Mouse (Mus musculus): ENCODE measurements around the gene Pdp2. TPM values are rescaled to one million over a fixed set of nuclear protein-coding genes. Genes with fewer than 3 reads are reported as not detected.

The Pdp2 gene
- polyA plus RNA-seq, 1 experiment = 2.5 TPM

DNA sequence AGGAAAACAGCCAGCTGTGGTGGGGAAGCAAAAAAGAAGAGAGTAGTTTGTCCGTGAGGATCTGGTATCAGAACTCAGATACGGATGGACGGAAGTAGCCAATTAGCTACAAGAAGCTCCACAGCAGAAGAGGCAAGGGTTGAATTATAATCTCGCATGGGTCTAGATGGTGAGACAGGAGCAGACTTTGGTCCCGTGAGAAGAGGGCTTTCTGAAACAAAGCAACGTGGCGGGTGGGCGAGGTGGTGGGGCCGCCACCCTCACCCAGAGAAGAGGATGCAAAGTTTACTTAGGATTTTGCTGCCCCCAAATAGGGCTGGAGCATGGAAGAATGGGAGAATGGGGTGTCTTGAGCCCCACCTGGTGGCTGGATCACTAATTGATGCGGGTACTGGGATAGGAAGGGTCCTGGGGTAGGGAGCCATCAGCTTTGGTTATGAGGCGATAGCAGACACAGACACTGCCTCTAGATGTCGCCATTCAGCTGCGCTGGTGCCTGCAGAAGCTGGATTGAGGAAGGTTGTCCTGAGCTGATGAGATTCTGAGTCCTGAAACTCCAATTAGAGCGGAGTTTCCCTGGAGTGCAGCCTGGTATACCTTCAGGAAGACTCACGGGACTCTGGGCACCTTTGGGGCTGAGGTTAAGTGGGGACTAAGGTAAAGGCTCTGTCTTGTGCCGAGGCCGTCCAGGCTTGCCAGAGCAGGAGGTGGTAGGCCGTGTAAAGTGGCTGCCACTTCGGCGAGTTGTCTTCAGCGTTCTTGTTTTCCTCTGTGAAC lies 11.4 kb downstream of the Pdp2 start:
- WGBS = 29% methylated on average over 21 of the region's 21 CpGs
- Histone ChIP-seq H3K27ac (ENCODE audit: control insufficient read depth, insufficient read depth, low read depth, low read length, poor library complexity) (no peak overlapping the region), H3K4me1 (ENCODE audit: control insufficient read depth, insufficient read depth, low read length) (no peaks in the 10 kb centered on the region), H3K4me3 (replicated peaks; ENCODE audit: control insufficient read depth, low read depth, low read length) (no peak overlapping the region)
- TF ChIP-seq POLR2A (IDR thresholded peaks at IDR 0.05; ENCODE audit: borderline replicate concordance, control insufficient read depth, low read depth, low read length) (no peak), CTCF (IDR thresholded peaks at IDR 0.05; ENCODE audit: control insufficient read depth, insufficient read depth, low read length) (peak; percentile 94)

DNA sequence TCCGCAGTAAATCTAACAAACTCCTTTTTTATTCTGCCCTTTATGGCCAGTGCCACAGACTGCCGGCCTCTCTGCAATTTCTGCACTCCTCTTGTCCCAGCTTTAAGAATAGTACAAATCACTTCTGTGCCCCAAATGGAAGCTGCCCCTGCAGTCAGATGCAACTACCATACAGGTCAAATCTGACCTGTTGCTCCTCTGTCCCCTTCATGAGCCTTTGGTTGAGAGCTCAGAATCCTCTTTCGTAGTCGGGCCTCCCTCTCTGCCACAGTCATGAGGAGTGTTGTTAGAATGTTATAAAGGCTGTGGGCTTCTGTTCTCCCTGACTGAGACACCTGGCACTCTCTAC lies 12.0 kb downstream of the Pdp2 start:
- no peak overlapping the region for H3K27ac ChIP-seq (ENCODE audit: control insufficient read depth, insufficient read depth, low read depth, low read length, poor library complexity)
- H3K4me1 ChIP-seq (ENCODE audit: control insufficient read depth, insufficient read depth, low read length) = no peaks in the 10 kb centered on the region
- H3K4me3 ChIP-seq (replicated peaks; ENCODE audit: control insufficient read depth, low read depth, low read length) = no peak overlapping the region
- TF ChIP-seq CTCF (IDR thresholded peaks at IDR 0.05; ENCODE audit: control insufficient read depth, insufficient read depth, low read length) (no peak), POLR2A (IDR thresholded peaks at IDR 0.05; ENCODE audit: borderline replicate concordance, control insufficient read depth, low read depth, low read length) (no peak)
- 79% methylated on average over 4 of the region's 4 CpGs for WGBS

DNA sequence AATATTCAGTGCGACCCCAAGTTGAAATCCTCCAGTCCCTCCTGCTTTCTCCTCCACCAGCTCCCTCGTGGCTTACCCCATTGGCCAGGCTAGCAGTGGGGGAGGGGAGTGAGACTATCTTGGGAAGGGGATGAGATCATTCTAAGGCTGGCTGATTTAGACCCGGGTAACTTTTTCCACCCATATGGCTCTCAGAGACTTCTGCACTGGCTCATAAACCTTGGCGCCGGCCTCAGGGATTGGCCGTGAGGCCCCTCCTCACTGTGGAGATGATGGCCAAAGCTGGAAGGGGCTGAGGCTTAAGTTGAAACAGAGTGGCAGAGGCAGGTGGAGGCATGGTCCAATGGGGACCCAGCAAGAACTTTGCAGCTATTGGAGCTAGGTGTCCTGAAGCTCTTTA lies 15.1 kb downstream of the Pdp2 start:
- H3K27ac ChIP-seq (ENCODE audit: control insufficient read depth, insufficient read depth, low read depth, low read length, poor library complexity) = no peak overlapping the region
- TF ChIP-seq POLR2A (IDR thresholded peaks at IDR 0.05; ENCODE audit: borderline replicate concordance, control insufficient read depth, low read depth, low read length) (no peak), CTCF (IDR thresholded peaks at IDR 0.05; ENCODE audit: control insufficient read depth, insufficient read depth, low read length) (no peak)
- H3K4me3 ChIP-seq (replicated peaks; ENCODE audit: control insufficient read depth, low read depth, low read length) = no peak overlapping the region
- H3K4me1 ChIP-seq (ENCODE audit: control insufficient read depth, insufficient read depth, low read length) = no peaks in the 10 kb centered on the region
- WGBS = 54% methylated on average over 6 of the region's 6 CpGs

DNA sequence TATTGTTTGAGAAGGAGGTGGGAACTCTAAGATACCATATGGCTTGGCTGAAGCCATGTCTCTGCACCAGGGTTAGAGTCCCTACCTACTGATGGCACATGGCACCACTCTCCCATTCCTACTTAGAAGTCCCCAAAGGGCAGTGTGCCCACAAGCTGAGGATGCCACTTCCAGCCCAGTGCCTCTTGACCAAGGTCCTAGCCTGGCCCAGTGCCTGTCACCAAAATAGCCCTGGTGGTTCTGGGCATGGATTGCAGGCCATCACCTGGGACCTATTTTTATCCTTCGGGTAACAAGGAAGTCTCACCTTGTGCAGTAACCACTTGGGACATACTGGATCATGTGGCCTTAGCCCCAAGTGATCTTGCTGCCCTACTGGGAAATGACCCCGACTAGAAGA lies 16.7 kb downstream of the Pdp2 start:
- Histone ChIP-seq H3K27ac (ENCODE audit: control insufficient read depth, insufficient read depth, low read depth, low read length, poor library complexity) (no peak overlapping the region), H3K4me3 (replicated peaks; ENCODE audit: control insufficient read depth, low read depth, low read length) (no peak overlapping the region), H3K4me1 (ENCODE audit: control insufficient read depth, insufficient read depth, low read length) (no peaks in the 10 kb centered on the region)
- 58% methylated on average over 2 of the region's 2 CpGs for WGBS
- TF ChIP-seq CTCF (IDR thresholded peaks at IDR 0.05; ENCODE audit: control insufficient read depth, insufficient read depth, low read length) (no peak), POLR2A (IDR thresholded peaks at IDR 0.05; ENCODE audit: borderline replicate concordance, control insufficient read depth, low read depth, low read length) (no peak)

DNA sequence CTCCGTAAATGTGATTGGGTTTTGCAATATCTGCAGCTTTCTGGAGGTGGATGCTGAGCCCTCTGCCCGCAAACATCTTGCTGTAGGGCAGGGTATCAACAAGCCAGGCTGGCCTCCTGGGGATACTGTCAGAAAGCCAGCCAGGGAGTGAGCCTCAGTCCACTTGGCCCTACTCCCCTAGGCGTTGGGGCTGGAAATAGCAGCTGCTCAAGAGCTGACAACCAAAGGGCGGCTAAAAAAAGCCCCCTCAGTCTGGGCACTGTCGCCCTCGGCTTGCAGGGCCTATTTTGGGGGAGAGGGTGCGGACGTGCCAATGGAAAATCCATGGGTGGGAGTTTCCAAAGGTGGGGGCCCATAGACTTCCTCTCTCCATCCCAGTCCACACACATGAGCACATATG lies 18.0 kb downstream of the Pdp2 start:
- Histone ChIP-seq H3K4me3 (replicated peaks; ENCODE audit: control insufficient read depth, low read depth, low read length) (no peak overlapping the region), H3K4me1 (ENCODE audit: control insufficient read depth, insufficient read depth, low read length) (no peaks in the 10 kb centered on the region; the same call in 1 of the 2 replicates), H3K27ac (ENCODE audit: control insufficient read depth, insufficient read depth, low read depth, low read length, poor library complexity) (no peak overlapping the region)
- TF ChIP-seq CTCF (IDR thresholded peaks at IDR 0.05; ENCODE audit: control insufficient read depth, insufficient read depth, low read length) (no peak), POLR2A (IDR thresholded peaks at IDR 0.05; ENCODE audit: borderline replicate concordance, control insufficient read depth, low read depth, low read length) (no peak)
- 83% methylated on average over 8 of the region's 8 CpGs for WGBS

DNA sequence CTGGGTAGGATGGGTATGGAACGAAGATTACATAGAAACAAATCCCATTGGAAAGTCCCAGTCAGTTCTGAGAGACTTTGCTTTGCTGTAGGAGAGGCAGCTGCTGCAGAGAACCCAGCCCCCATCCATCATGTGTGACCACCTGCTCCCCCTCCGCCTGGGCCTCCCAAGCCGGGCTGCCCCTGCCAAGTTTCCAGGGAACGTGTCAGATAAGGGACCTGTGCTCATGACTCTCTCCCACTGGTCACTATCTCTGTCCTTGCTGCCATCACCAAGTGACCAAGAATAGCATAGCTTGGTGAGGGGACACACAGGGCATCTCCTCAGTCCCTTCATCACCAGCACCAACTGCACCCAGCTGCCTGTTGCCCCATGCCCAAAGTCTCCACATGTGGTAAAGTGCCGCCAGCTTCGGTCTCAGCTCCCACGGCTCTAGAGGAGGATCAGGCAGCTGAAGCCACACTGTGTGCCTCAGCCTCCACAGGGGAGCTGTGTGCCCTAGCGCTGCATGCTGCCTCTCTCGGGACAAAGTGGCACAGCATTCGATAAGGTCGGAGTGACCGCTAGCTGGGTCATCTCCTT lies 19.0 kb downstream of the Pdp2 start:
- WGBS = 84% methylated on average over 12 of the region's 12 CpGs
- H3K27ac ChIP-seq (ENCODE audit: control insufficient read depth, insufficient read depth, low read depth, low read length, poor library complexity) = no peak overlapping the region
- H3K4me3 ChIP-seq (replicated peaks; ENCODE audit: control insufficient read depth, low read depth, low read length) = no peak overlapping the region
- no peaks in the 10 kb centered on the region; the same call in 1 of the 2 replicates for H3K4me1 ChIP-seq (ENCODE audit: control insufficient read depth, insufficient read depth, low read length)
- no peak for TF ChIP-seq CTCF (IDR thresholded peaks at IDR 0.05; ENCODE audit: control insufficient read depth, insufficient read depth, low read length)
- no peak for TF ChIP-seq POLR2A (IDR thresholded peaks at IDR 0.05; ENCODE audit: borderline replicate concordance, control insufficient read depth, low read depth, low read length)

DNA sequence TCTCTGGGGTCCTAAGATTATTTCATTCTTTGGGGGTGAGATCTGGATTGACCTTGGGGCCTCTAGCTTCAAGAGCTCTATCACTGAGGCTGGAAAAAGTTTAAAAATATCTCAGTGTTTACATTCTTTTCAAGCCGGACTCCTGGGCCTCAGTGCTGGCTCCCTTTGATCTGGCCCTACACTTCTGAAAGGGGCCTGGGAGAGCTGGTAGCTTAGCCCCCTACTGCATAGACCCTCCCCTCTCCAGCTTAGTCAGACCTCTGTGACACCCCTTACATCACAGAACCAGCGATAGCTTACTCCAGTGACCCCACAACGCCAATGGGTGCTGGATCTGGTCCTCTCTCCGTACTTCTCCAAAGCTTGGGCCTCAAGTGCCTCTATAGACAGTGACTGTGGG lies 20.4 kb downstream of the Pdp2 start:
- H3K4me1 ChIP-seq (ENCODE audit: control insufficient read depth, insufficient read depth, low read length) = no peaks in the 10 kb centered on the region; the same call in 1 of the 2 replicates
- H3K4me3 ChIP-seq (replicated peaks; ENCODE audit: control insufficient read depth, low read depth, low read length) = no peak overlapping the region
- 82% methylated on average over 4 of the region's 4 CpGs for WGBS
- TF ChIP-seq POLR2A (IDR thresholded peaks at IDR 0.05; ENCODE audit: borderline replicate concordance, control insufficient read depth, low read depth, low read length) (no peak), CTCF (IDR thresholded peaks at IDR 0.05; ENCODE audit: control insufficient read depth, insufficient read depth, low read length) (no peak)
- no peak overlapping the region for H3K27ac ChIP-seq (ENCODE audit: control insufficient read depth, insufficient read depth, low read depth, low read length, poor library complexity)

DNA sequence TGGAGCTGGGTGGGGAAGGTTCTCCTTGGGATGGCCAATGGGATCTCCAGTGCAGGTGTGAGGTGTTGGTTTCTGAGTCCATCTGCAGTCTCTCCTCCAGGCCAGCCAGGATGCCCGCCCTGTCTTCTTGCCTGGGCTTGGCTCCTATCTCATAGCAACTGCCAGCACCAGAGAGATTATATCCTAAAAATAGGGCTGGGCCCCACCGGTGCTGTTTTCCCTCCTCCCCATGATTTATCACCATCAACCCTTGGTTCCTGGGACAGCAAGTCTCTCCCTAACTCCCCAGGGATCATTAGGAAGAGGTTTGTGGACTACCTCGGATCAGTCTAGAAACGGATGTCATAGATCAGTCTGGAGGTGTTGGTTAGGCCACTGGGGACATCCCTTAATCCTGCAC lies 21.9 kb downstream of the Pdp2 start:
- Histone ChIP-seq H3K27ac (ENCODE audit: control insufficient read depth, insufficient read depth, low read depth, low read length, poor library complexity) (no peak overlapping the region; the same call in 1 of the 2 replicates), H3K4me3 (replicated peaks; ENCODE audit: control insufficient read depth, low read depth, low read length) (no peak overlapping the region), H3K4me1 (ENCODE audit: control insufficient read depth, insufficient read depth, low read length) (no peaks in the 10 kb centered on the region; the same call in 1 of the 2 replicates)
- TF ChIP-seq CTCF (IDR thresholded peaks at IDR 0.05; ENCODE audit: control insufficient read depth, insufficient read depth, low read length) (no peak), POLR2A (IDR thresholded peaks at IDR 0.05; ENCODE audit: borderline replicate concordance, control insufficient read depth, low read depth, low read length) (no peak)
- WGBS = 74% methylated on average over 4 of the region's 4 CpGs
